Mouse (Mus musculus) heart, postnatal 0 days (tissue): ENCODE results near the gene Mbnl2.

Experiments used
- CTCF ChIP-seq: IDR thresholded peaks from 2 replicates; pipeline ENCODE4 v1.5.1; 2016; ENCODE audit warnings: antibody characterized with exemption, control low read depth, low read depth
- EP300 ChIP-seq: IDR thresholded peaks from 2 replicates; pipeline ENCODE4 v1.6.1; 2016; ENCODE audit warnings: antibody characterized with exemption, low read depth

- TF ChIP-seq CTCF (no peak), EP300 (no peak)
Observed at GRCm38 (mm10) chr14:120401158-120401557, 125.7 kb downstream of the Mbnl2 start.
